Mouse (Mus musculus) NIH3T3 (cell line): ENCODE data around the gene Gse1.
A peak's percentile ranks its signal among the peaks of the same experiment; 100 is the strongest.

Source experiments
- DNase-seq: peaks from one replicate; pipeline ENCODE4 v3.0.0-alpha.2; 2012; ENCODE audit warnings: low read depth

Gene Gse1

DNA sequence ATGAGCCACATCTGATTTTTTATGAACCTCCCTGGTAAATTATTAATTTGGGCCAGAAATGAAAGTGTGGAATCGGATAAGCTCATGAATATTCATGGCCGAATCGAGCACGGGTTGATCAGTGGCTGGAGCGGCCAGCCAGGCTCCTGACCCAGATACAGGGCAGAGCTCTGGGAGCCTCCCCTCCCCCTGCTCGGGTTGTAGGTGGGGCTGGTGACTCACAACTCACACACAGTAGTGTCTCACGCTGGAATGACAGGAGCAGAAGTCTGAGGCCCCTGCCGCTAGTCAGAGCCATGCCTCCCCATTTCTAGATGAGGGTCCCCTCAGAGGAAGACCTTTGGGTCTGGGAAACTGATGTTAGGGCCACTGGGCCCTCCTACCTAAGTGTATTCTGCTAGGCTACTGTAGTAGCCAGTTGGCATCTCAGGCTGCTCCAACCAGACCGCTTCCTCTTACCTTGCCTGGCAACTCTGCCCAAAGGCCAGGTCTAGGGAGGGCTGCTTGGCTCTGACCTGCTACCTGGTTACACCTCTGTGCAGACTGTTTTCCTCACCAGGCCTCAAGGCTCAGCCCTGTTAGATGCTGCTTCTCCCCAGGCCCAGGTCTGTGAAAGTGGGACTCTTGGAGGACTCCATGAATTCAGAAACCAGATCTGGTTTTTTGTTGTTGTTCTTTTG lies 270.8 kb downstream of the Gse1 start:
- peak; percentile 84 for DNase-seq

- DNase-seq, result no peak
Observed at GRCm38 (mm10) chr8:120500701-120501261, 272.5 kb downstream of the Gse1 start.

- DNase-seq, result no peak
Observed at GRCm38 (mm10) chr8:120501426-120501825, 273.2 kb downstream of the Gse1 start.

DNA sequence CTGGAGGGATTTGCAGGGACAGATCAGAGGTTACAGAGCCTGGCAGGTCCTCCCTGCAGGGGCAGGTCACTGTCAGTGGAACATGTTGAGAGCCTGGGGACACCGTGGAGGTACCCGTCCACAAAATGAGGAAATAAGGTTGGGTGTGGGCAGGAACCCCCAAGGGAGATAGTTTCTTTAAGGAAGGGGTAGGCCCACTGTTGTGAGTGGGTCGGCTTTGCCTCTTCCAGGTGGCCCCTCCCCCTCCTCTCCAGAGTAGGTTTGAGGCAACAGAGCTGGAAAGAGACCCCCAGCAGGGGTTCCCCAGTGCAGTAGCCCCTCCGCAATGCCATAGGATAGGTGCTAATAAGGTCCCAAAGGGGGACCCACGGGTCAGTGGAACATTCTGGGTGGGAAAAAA lies 274.2 kb downstream of the Gse1 start:
- DNase-seq, result no peak

DNA sequence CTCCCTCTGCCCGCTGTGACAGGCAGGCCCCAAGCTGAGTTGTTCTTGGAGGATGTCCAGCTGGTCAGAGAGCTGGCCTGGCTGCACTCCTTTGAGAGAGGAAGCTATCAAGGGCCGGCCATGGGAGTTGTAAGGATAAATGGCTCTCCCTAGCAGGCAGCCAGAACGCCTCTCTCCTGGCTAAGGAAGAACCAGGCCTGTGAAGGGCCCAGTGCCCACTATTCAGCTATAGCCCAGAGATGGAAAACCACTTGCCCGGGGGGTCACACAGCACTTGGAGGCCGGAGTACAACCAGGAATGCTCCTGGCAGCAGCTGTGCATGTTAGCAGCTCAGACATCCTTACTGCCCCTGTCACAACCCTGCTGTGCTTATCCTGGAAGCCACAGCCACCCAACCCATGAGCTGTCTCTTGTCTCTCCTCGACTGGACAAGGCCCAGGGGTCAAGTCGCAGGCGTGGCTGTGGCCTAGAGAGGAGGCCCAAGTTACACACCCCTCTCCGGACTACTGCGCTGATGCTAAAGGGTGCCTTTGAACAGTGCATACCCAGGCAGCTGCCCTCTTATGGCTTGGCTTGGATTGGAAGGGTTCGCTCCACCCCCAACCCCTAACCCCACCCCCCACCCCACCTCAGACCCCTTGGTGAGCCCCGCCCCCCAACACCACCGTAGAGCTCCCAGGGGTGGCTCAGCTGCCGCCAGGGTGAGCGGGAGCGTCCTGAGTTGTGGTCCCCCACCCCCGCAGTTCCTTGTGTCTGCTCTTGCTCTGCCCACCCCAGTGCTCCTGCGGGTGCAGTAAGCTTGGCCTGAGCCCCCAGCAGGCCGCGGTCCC lies 276.2 kb downstream of the Gse1 start:
- DNase-seq, result peak; percentile 82

- no peak for DNase-seq
Observed at GRCm38 (mm10) chr8:120505082-120505511, 276.8 kb downstream of the Gse1 start.

- DNase-seq, result no peak
Observed at GRCm38 (mm10) chr8:120505619-120506310, 277.5 kb downstream of the Gse1 start.

DNA sequence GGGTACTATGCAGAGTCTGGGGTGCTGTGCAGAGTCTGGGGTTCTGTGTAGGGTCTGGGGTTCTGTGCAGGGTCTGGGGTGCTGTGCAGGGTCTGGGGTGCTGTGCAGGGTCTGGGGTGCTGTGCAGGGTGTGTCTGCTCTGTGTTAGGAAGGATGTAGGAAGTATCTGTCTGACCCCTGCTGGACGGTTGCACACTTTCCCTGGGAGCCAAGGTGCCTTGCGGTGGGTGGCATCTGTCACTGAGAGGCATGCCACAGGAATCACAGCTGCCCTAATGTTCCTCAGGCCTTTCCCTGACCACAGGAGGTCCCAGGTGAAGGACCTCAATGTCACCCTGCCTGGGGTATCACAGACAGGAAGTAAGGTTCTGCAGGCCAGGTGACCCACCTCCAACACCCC lies 278.3 kb downstream of the Gse1 start:
- no peak for DNase-seq

GRCm38 (mm10) chr8:120507290-120507689 lies 279.0 kb downstream of the Gse1 start:
- no peak for DNase-seq

DNA sequence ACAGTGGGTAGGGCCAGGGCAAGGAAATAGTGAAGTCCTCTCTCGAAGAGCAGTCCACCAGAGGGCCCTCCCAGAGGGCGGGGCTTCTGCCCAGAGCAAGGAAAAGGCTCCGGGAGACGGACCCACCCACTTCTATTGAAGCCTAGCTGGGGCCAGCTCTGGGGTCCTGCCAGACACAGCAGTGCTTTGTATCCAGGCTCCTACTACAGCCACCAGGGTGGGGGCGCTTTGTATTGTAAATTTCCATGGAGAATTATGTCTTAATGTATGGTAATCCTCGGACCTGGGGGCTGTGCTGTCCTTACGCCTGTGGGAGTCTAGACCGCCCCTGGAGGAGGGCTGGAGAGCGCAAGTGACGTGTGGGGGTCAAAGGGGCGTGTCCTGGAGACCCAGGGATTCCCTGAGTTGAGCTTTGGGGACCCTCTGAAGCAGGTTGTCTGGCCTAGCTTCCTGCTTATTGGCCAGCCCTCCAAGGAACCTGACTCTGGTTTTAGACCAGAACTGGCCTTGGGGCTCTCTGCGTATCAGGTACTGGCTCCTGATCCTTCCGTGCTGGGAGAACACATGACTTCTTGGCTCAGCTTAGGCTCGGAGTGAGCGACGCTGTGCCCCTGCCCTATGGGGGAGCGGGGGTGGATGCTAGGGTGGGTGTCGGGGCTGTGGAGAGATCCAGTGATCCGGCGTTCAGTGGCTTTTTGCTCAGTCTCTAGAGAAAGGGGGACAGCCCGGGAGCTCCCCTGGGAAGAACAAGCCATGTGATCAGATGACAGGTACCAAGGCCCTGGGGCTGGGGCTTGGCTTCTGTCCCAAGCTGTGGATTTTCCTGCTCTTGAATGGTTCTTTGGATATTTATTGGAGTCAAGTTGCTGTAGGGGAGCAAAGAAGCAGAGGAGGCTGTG lies 281.1 kb downstream of the Gse1 start:
- DNase-seq, result no peak

DNA sequence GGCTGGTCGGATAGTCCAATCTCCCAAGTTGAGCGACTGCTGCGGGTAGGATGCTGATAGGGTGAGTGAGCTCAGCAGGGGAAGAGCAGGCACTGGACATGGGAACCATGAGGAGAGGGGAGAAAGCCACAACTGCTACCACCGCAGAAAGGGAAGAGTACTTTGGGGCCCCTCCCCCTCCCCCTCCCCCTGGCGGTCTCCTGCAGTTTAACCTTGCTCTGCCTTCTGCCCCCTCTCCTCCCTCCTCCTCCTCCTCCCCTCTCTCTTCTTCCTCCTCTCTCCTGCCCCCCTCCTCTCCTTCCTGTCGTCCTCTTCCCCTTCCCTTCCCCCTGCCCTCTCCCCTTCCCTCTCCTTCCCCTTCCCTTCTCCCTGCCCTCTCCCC lies 281.8 kb downstream of the Gse1 start:
- no peak for DNase-seq

GRCm38 (mm10) chr8:120510863-120511457 lies 282.7 kb downstream of the Gse1 start:
- no peak for DNase-seq

GRCm38 (mm10) chr8:120511737-120512136 lies 283.5 kb downstream of the Gse1 start:
- no peak for DNase-seq

DNA sequence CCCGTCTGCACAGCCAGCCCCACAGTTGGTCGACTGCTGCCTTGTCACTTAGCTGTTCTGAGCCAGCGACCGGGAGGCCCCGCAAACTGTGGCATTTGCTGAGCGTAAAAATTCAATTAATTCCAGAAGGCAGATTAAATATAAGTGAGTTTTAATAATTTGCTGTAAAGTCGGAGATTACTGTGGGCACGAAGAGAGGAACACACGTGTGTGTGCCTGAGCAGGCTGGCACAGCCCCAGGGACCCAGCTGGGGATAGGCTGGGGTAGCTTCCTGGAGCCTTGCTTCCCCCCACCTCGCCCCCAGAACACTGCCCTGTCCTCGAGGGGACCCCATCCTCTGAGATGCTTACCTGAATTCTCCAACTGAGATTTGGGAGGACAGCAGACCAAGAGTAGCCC lies 284.1 kb downstream of the Gse1 start:
- DNase-seq, result no peak

- DNase-seq, result no peak
Observed at GRCm38 (mm10) chr8:120513145-120513544, 284.9 kb downstream of the Gse1 start.

DNA sequence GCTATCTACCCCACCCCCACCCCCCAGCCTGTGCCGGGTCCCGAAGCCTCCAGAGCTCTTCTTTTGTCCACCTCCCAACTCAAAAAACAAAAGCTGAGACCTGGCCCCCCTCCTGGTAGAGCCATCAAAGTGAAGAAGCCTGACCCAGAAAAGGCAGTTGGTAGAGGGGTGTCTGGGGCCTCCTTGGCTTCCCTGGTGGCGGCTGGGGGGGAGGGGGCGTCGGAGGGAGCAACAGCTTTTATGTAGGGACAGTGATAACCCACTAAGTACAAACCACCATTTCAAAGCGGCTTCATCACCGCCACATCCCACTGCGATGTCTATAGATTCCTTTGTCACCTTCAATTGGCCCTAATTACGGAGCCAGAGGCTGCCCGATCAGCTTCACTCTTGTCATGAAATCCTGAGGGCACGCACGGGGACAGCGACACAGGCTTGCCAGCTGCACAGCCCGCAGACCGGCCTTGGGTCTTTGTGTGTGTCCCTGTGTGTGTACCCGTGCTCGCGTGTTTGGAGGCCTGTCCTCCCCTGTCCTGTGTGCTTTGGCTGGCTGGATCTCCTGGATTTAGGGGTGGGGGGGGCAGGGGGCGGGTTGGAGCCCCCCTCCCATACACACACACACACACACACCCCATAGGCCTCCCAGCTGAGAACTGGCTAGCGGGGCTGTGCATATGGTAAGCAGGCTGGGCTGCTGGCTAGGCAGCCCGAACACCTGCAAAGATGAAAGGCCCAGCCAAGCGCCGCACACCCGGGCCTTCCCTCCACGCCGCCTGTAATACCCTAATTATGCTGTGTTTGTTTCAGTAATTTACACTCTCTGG lies 285.6 kb downstream of the Gse1 start:
- DNase-seq, result no peak

- DNase-seq, result no peak
Observed at GRCm38 (mm10) chr8:120515214-120515613, 287.0 kb downstream of the Gse1 start.

- no peak for DNase-seq
Observed at GRCm38 (mm10) chr8:120515650-120516049, 287.4 kb downstream of the Gse1 start.

DNA sequence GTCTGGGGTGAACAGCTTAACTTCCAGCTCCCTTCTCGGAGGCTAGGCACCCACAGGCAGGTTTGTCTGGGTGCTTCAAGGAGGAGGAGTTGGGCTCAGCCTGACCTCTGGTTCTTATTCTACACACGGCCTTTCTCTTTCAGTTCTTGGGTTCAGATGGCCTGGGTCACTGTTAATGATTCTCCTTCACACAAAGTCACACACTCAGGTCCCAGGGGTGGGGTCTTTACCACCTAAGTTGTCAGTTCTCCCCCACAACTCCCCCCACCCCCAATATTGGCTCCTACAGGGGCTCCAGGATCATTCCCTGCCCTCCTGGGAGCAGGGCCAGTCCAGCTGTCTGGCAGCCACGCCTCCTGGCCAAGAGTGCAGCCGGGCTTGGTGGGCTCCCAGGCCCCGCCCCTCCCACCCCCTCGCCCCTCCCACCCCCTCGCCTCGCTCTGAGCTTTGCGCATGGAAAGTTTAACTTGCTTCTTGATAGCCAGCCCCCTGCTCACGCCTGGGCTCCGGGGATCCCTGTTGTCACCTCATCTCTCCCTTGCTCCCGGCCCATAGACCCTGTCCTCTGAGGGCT lies 288.0 kb downstream of the Gse1 start:
- DNase-seq, result no peak
